Mouse (Mus musculus) ES-E14 (cell line): ENCODE results near the gene Cacng2. TPM values are rescaled to one million over a fixed set of nuclear protein-coding genes. Genes with fewer than 3 reads are reported as not detected.
"Not testable (repeated sequence)": the region's sequence is repeated elsewhere in the genome, so short reads cannot be mapped to it uniquely, and the experiment has no call there.

Source experiments
- DNase-seq: peaks from one replicate; pipeline ENCODE4 v3.0.0-alpha.2; 2013; ENCODE audit warnings: low read depth, low spot score
- H3K27ac ChIP-seq: 2 replicates; pipeline ENCODE4 v1.5.1; 2012; ENCODE audit warnings: low read depth, mild to moderate bottlenecking, low read length, moderate library complexity, mixed read lengths; ENCODE audit not compliant: poor library complexity, insufficient read depth, severe bottlenecking
- H3K36me3 ChIP-seq: 2 replicates; pipeline ENCODE4 v1.6.1; 2012; ENCODE audit warnings: mild to moderate bottlenecking, low read length, moderate library complexity, mixed read lengths; ENCODE audit not compliant: control insufficient read depth, poor library complexity, insufficient read depth, severe bottlenecking
- H3K4me1 ChIP-seq, 2 experiments: fragments of 150-350 bp in 1 of 2; sonication (generic) in 1 of 2; 2 replicates each; pipeline ENCODE4 v1.6.1; 2012; ENCODE audit warnings: low read length in 2 of 2, mild to moderate bottlenecking in 1 of 2, mixed read lengths in 1 of 2; ENCODE audit not compliant: control insufficient read depth in 2 of 2, insufficient read depth in 2 of 2, poor library complexity in 1 of 2
- H3K4me3 ChIP-seq, 2 experiments: fragments of 150-350 bp in 1 of 2; sonication (generic) in 1 of 2; 2 replicates each; pipeline ENCODE4 v1.5.1; 2012; ENCODE audit warnings: low read length in 2 of 2, low read depth in 1 of 2, mild to moderate bottlenecking in 1 of 2, mixed read lengths in 1 of 2; ENCODE audit not compliant: insufficient read depth in 1 of 2, poor library complexity in 1 of 2, severe bottlenecking in 1 of 2
- H3K9ac ChIP-seq: 2 replicates; pipeline ENCODE4 v1.6.1; 2012; ENCODE audit warnings: low read depth, mild to moderate bottlenecking, low read length, mixed read lengths; ENCODE audit not compliant: poor library complexity, insufficient read depth, severe bottlenecking
- H3K9me3 ChIP-seq: fragments of 150-350 bp; sonication (generic); 2 replicates; pipeline ENCODE4 v1.6.1; 2012; ENCODE audit warnings: low read depth, mild to moderate bottlenecking, low read length; ENCODE audit not compliant: control insufficient read depth, insufficient read depth
- CHD2 ChIP-seq: IDR thresholded peaks from 2 replicates; pipeline ENCODE4 v1.6.1; 2014; ENCODE audit warnings: mild to moderate bottlenecking, low read depth, low read length, inconsistent platforms
- HCFC1 ChIP-seq: IDR thresholded peaks from 2 replicates; pipeline ENCODE4 v1.6.1; 2012; ENCODE audit warnings: low read length, inconsistent platforms, borderline replicate concordance; ENCODE audit not compliant: insufficient read depth
- MAFK ChIP-seq: IDR thresholded peaks from 2 replicates; pipeline ENCODE4 v1.6.1; 2014; ENCODE audit warnings: mild to moderate bottlenecking, low read depth, low read length, inconsistent platforms; ENCODE audit not compliant: insufficient read depth
- ZC3H11A ChIP-seq: IDR thresholded peaks from 2 replicates; pipeline ENCODE4 v1.6.1; 2012; ENCODE audit warnings: low read depth, mild to moderate bottlenecking, inconsistent platforms, low read length, borderline replicate concordance
- ZNF384 ChIP-seq: IDR thresholded peaks from 2 replicates; pipeline ENCODE4 v1.6.1; 2012; ENCODE audit warnings: low read depth, low read length, inconsistent platforms
- in situ Hi-C, 2 experiments: fragments of 600-800 bp; cut with MboI; formaldehyde crosslinking; loops; one replicate each; pipeline ENCODE4 v1.15.1; 2025; ENCODE audit warnings: low sequenced_read_pairs in 2 of 2, inconsistent platforms in 1 of 2; ENCODE audit not compliant: unreplicated experiment in 2 of 2
- total RNA-seq: library from RNA; depleted of rRNA; stranded (reverse); fragments of 300-350 nt; gene quantifications from 2 replicates; pipeline ENCODE4 v1.2.3, GENCODE M21; 2012

Gene Cacng2
- total RNA-seq, 1 experiment: not detected

- TF ChIP-seq CHD2 (no peak), ZNF384 (no peak), HCFC1 (no peak), MAFK (no peak), ZC3H11A (no peak)
- in situ Hi-C loops: no loop called here
- Histone ChIP-seq H3K4me1 (no peaks in the 10 kb centered on the region), H3K4me3 (no peak overlapping the region), H3K36me3 (no peaks in the 10 kb centered on the region), H3K9me3 (no peaks in the 10 kb centered on the region), H3K27ac (no peak overlapping the region), H3K9ac (no peak overlapping the region)
- DNase-seq: no peak
Measured at GRCm38 (mm10) chr15:78029938-78030337, 89.9 kb downstream of the Cacng2 start.

- DNase-seq: no peak
- no peak overlapping the region for H3K27ac ChIP-seq
- H3K4me3 ChIP-seq: no peak overlapping the region
- H3K9ac ChIP-seq: no peak overlapping the region
- no peaks in the 10 kb centered on the region for H3K36me3 ChIP-seq
- in situ Hi-C loops: no loop called here
- H3K4me1 ChIP-seq: no peaks in the 10 kb centered on the region
- H3K9me3 ChIP-seq: no peaks in the 10 kb centered on the region
- TF ChIP-seq MAFK (no peak), ZC3H11A (no peak), ZNF384 (no peak), HCFC1 (no peak), CHD2 (no peak)
Measured at GRCm38 (mm10) chr15:78026521-78026920, 93.3 kb downstream of the Cacng2 start.

- TF ChIP-seq MAFK: no peak
- no peak for TF ChIP-seq HCFC1
- no peak for TF ChIP-seq ZC3H11A
- no peak for TF ChIP-seq CHD2
- Histone ChIP-seq H3K4me1 (peaks cover 0 to 2% of the 10 kb centered on the region in 2 experiments; a peak in 1 of 4 replicates), H3K9me3 (no peaks in the 10 kb centered on the region), H3K4me3 (no peak overlapping the region), H3K27ac (no peak overlapping the region), H3K9ac (no peak overlapping the region), H3K36me3 (no peaks in the 10 kb centered on the region)
- DNase-seq: no peak
- in situ Hi-C loops: no loop called here
Measured at GRCm38 (mm10) chr15:78024211-78024610, 95.6 kb downstream of the Cacng2 start.

GRCm38 (mm10) chr15:78014046-78014445, 105.8 kb downstream of the Cacng2 start:
- Histone ChIP-seq H3K9me3 (no peaks in the 10 kb centered on the region), H3K9ac (no peak overlapping the region), H3K4me3 (no peak overlapping the region), H3K27ac (no peak overlapping the region), H3K36me3 (no peaks in the 10 kb centered on the region), H3K4me1 (no peaks in the 10 kb centered on the region)
- in situ Hi-C loops: no loop called here
- no peak for DNase-seq
- TF ChIP-seq ZNF384: no peak
- TF ChIP-seq CHD2: no peak
- no peak for TF ChIP-seq MAFK
- no peak for TF ChIP-seq HCFC1
- no peak for TF ChIP-seq ZC3H11A

GRCm38 (mm10) chr15:78008206-78008605, 111.6 kb downstream of the Cacng2 start:
- H3K4me3 ChIP-seq, in situ Hi-C loops, H3K9me3 ChIP-seq, H3K9ac ChIP-seq, H3K36me3 ChIP-seq, DNase-seq, H3K27ac ChIP-seq: not testable (repeated sequence)
- H3K4me1 ChIP-seq: peaks cover 6 to 37% of the 10 kb centered on the region in 2 experiments
